Mouse (Mus musculus): Measurements from ENCODE around the gene Orai1. TPM values are rescaled to one million over a fixed set of nuclear protein-coding genes. Genes with fewer than 3 reads are reported as not detected.
A peak's percentile ranks its signal among the peaks of the same experiment; 100 is the strongest.

Orai1 gene
- polyA plus RNA-seq, 1 experiment = 86.0 TPM

DNA sequence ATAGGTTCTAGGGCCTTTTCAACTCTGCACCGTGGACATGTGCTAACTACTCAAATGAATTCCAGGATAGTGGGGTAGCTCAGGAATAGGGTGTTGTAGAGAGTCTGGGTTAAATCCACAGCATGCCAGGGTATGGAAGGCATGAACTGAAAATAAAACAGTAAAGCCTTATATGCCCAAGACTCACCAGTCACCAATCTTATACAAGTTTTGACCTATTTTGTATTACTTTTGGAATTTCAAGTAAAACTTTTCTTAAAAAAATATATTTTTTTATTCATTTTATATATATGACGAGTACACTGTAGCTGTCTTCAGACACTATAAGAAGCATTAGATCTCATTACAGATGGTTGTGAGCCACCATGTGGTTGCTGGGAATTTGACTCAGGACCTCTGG, 21.1 kb upstream of the Orai1 start:
- 58% methylated on average over 2 of the region's 2 CpGs for WGBS
- DNase-seq (ENCODE audit: low read depth, low spot score) = no peak

DNA sequence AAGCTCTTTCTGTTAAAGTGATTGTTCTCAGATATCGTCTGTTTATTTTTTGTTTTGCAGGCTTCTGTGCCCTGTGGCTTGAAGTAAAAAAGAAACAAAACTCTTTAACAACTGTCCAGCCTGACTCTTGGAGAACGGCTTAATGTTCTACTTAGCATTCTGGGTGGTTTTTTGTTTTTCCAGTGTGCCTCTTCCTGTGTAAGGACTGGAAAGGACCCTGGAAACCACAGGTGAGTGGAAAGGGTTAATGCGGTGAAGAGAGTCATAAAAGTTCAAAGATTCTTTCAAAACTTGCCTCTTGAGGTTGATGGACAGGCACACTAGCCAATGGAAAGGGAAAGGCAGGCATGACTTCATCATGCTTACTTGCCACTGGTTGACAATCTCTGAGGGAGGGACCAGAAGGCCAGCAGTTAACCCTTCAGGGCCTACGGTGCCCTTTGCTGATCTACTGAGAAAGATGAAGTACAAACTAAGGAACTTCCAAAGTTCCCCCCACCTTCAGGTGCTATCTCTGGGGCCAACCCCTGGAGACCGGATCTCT, 20.5 kb upstream of the Orai1 start:
- peak; percentile 84 for DNase-seq (ENCODE audit: low read depth, low spot score)
- WGBS = 9% methylated on average over 5 of the region's 5 CpGs

DNA sequence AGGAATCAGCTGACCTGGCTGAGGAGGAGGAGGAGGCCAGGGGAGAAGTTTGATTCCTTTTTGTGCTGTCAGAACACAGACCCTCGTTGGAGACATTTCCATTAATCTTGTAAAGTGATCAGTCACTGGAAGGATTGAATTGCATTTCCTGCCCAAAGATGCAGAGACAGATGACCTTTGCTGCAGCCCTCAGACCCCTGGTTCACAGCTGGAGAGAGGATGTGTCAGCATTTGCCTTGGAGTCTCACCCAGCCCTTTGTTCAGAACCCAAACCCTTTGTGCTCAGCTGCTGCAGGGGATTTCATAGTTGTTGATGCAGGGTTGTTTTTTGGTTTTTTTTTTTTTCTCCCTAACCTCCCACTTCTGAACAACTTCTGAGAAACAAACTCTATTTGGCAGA, 20.0 kb upstream of the Orai1 start:
- DNase-seq (ENCODE audit: low read depth, low spot score) = no peak
- WGBS = 7% methylated on average over 1 of the region's 1 CpGs

DNA sequence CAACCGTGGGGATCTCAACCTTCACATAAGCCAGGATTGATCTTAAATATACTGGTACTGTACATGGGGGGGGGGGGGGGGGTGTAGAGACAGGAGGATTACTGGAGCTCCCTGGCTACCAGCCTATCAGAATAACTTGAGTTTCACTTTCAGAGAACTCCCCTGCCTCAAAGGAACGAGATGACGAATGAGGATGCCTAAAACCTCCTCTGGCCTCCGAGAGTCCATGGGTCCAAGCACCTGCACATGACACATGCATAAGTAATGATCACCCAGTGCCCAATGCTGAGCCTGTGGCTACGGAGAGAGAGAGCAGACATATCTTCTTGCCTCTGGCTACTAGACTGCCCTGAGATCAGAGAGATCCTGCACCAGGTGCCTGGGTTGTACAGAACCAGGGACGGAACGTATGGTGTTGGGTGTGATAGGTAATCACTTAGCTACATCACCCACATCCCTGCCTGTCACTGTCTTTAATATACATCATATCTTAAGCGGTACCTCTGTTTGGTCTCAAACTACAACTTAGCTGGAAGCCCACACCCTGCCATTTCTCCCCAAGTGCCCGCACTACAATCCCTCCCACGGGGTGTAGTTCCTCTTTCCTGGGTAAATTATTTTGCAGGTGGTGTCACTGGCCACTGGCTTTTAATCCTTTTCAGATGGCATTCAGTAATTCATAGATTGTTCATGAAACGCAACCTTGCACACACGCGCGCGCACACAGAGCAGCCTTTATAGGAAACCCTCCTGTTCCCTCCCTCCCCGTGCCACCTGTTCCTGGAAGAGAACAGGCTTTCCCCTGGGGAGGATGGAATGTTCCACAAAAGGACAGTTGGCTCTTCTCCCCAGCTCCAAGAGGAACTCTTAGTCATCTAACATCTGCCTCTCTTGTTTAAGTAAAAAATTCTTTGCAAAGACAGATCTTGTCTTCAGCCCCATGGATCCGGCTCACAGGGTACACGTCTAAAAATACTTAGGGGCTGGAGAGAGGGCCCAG, 17.4 kb upstream of the Orai1 start:
- no peak for DNase-seq (ENCODE audit: low read depth, low spot score)
- 80% methylated on average over 18 of the region's 18 CpGs for WGBS

DNA sequence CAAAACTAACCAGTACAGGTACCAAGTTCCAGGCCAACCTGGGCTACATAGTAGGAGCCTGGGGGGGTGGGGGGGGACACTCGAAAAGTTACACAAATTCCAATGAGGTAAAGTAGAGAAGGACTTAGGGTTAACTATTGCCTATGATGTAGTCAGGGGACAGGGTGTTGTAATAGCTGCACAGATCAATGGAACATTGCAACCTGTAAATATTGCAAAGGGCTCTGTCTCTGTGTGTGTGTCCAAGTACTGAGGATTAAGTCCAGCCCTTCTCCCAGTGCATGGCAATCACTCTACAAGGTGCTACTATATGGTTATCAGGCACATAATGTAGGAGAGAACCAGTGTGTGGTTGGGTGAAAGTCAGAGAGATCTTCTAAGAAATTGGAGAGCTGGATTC, 14.0 kb upstream of the Orai1 start:
- DNase-seq (ENCODE audit: low read depth, low spot score) = no peak
- WGBS = 50% methylated on average over 1 of the region's 1 CpGs

DNA sequence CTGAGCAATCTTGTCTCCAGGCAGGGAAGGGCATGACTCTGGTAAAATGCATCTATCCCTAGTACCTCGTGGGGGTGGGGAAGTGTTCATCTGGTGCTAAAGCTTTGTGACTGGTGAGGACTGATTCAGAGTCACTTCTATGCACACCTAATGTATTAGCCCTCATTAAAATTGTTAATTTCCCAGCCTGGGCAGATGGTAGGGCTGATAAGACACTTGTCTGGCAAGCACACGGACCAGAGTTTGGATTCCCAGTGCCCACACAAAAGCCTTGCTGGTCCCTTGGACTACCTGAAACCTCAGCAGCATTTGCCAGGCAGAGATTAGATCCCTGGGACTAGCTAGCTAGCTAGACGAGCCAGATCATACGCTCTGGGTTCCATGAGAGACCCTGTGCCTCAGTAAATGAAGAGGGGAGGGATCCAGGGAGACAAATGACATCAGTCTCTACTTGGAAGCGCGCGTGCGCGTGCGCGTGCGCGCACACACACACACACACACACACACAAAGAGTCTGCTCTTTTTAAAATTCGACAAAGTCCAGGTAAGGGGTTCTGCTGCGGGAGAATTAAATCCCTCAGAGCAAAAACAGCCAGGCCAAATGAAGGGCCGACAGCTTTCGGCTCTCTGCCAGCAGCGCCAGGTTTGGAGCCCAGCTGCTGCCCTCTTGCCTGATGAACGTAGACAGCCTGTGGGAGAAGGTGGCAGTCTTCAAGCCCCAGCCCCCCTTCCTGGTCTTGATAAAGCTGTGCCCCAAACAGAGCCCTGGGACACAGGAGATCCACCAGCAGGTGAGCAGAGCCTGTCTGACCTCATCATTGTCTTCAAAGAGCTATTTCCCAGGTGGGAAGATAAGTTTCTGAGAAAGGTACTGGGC, 8.9 kb upstream of the Orai1 start:
- DNase-seq (ENCODE audit: low read depth, low spot score) = no peak
- 85% methylated on average over 19 of the region's 19 CpGs for WGBS

DNA sequence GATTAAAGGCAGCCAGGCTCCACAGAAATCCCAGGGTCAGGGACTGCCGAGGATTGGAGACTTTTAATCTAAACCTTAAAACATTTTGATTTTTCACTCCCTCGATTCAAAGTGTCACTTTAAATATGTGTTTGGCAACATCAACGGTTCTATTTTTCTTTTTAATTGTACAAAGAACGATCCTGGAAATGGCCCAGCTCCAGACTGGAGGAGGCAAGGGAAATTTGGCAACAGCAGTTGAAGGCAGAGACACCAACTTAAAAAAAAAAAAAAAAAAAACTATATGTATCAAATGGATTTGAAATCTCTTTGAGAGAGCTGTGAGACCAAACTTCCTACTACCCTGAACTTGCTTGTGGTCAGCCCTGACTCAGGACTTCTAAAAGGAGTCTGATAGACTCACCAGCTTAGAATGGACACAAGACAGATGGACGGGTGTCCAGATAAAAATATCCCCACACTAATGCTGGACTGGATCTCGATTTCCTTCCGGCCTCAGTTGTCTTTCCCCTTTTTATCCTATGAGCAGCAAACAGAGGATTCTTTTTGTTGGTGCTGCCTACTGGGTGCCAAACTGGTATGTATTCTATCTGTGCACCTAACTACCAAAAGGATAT, 5.9 kb upstream of the Orai1 start:
- no peak for DNase-seq (ENCODE audit: low read depth, low spot score)
- WGBS = 48% methylated on average over 7 of the region's 7 CpGs

DNA sequence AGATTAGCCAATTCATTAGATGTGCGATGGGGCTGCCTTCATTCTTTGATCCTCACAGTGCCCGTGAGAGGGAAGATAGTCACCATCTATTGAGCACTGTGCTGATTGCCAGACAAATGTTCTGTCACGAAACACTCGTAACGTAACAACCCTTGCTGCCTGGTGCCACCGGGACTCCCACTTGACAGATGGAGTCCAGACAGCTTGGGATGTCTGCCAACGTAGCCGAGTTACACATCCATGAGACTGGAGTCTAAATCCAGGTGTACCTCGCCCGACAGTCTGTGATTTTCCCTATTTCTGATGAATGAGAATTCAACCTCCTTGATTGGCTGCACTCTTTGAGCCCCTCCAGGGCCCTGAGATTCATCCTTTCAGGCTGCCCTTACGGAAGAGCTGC, 5.0 kb upstream of the Orai1 start:
- DNase-seq (ENCODE audit: low read depth, low spot score) = no peak
- WGBS = 35% methylated on average over 11 of the region's 11 CpGs

DNA sequence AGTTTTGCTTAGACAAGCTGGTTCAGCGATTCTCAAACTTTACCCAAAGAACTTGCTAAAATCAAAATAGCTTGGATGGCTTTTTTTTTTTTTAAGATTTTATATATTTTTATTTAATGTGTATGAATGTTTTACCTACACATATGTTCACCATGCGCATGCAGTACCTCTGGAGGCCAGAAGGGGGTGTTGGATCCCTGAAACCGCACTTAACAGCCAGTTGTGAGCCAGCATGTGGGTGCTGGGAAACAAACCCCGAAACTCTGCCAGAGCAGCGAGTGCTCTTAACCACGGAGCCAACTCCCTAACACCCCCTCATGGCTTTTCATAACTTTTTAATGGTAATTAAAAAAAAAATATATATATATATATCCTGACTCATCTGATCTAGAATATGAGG, 4.1 kb upstream of the Orai1 start:
- 95% methylated on average over 6 of the region's 6 CpGs for WGBS
- DNase-seq (ENCODE audit: low read depth, low spot score) = no peak

DNA sequence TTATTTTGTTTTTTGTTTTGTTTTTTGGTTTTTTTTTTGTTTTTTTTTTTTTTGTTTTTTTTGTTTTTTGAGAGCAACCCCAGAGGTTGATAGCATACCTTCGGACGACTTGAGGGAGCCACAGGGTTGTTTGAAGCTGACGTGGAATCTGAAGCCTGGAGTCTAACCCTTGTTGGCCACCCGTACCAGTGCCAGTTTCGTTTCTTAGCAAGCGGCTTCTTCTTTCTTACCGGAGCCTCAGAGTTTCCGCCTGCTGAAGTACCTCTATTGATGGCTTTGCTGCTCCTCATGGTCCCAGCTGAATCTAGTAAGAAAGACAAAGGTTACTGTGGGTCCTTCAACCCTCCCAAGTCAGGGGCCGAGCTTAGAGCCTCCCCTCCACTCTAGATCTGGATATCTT, 3.2 kb upstream of the Orai1 start:
- no peak for DNase-seq (ENCODE audit: low read depth, low spot score)
- 94% methylated on average over 9 of the region's 9 CpGs for WGBS

DNA sequence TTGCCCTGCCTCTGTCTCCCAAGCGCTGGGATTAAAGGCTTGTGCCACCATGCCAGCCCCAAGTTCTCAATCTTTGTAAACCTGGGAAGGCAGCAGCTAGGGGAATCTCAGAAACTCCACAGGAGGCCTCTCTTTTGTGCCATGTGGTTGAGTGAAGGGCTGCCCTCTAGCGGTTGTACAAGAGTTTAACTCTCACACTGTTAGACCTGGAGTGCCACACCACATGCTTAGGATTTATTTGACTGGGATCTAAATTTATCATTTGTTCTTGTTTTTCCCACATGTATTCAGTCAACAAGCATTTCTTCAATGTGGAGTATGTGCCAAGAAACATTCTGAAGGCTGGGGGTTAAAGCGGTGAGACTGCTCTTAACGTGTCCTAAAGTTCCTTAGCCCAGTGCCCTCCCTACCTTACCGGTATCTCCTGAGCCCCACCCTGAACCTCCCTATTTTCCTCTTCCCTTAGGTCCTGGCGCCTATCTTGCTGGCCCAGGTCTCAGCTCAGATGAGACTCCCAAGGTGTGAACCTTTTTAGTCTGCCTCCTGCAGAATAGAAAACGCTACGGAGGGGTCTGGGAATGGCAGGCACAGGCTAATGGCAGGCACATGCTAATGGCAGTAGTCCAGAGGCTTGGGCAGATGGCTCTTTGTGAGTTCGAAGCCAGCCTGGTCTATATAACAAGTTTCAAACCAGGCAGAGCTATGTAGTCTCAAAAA, 1.1 kb upstream of the Orai1 start:
- DNase-seq (ENCODE audit: low read depth, low spot score) = no peak
- 34% methylated on average over 9 of the region's 9 CpGs for WGBS

DNA sequence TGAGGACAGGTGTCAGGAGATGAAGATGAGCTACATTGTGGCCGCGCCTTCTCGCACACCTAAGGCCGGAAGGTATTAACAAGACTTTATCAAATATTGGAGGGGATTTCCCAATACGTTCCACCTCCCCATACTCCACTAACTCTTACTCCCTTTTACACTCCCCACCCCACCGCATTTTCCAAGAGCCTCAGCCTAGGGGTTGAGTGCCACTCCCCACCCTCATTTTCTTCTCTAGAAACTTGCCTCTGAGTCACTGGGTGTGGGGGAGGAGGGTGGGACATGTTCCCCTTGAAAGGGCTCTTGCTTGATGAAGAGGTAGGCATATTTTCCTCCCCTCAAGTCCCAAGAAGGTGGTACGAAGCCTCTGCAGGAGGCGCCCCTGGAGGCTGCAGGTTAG, 1.0 kb downstream of the Orai1 start:
- WGBS = 10% methylated on average over 8 of the region's 8 CpGs
- no peak for DNase-seq (ENCODE audit: low read depth, low spot score)

DNA sequence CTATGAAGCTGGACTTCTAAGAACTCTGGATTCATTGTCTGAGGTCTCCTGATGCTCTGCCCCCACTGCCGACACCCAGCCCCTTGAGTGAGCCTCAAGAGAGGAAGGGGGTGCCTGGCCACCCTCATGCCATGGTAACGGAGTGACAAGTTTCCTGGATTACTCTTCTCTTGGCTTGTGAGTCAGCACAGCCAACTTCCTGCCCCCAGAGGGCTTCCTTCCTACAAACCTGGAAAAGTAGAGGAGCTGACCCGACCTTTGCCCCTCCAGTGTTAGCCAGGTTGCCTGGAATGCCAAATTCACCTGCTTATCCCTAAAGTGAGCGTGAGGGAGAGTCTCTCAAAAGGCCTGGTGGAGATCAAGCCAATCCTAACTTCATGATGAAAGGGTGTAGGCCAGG, 2.6 kb downstream of the Orai1 start:
- 54% methylated on average over 4 of the region's 4 CpGs for WGBS
- no peak for DNase-seq (ENCODE audit: low read depth, low spot score)

DNA sequence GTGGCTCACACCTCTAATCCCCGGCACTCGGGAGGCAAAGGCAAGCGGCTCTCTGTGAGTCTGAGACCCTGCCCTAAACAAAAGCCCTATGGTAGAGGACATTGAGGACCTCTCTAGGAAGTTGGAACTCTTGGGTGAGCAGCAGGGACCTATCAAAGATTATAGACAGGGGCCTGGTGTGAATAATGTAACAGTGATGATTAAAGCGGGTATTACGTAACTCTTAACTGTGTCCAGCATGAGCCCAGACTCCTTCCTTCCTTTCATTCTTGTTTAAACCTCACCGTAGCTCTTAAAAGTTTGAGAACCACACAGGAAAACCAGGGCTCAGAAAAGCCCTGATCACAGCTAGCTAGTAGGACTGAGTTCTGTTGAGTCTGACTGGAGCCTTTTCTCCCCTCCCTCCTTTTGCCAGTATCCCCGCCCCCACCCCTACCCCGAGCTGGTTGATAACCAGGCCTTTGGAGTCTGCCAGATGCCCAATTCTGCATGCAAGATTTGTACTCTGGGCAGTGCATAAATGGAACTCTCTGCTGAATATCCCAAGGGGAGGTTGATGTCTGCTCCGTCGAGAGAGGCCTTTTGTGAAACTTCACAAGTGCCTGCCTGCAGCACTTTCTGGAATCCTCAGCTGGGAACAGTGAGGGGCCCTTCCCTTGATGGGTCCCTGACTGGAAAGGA, 4.6 kb downstream of the Orai1 start:
- no peak for DNase-seq (ENCODE audit: low read depth, low spot score)
- WGBS = 55% methylated on average over 10 of the region's 10 CpGs

DNA sequence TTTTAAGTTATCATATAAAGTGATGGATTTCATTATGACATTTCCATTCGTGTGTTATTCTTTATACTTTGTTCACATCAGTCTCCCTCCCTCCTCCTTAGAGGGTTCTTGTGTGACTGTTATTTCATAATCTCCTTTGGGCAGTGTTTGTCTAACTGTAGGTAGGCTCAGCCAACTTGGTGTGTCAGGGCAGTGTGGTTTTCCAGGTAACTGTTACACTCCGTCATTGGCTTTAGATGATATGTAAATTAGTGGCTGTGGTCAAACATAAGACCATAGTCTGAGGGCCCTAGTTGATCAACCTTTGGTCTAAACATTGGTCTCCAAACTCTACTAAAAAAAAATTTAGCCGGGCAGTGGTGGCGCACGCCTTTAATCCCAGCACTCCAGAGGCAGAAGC, 5.6 kb downstream of the Orai1 start:
- DNase-seq (ENCODE audit: low read depth, low spot score) = no peak
- 94% methylated on average over 5 of the region's 5 CpGs for WGBS

DNA sequence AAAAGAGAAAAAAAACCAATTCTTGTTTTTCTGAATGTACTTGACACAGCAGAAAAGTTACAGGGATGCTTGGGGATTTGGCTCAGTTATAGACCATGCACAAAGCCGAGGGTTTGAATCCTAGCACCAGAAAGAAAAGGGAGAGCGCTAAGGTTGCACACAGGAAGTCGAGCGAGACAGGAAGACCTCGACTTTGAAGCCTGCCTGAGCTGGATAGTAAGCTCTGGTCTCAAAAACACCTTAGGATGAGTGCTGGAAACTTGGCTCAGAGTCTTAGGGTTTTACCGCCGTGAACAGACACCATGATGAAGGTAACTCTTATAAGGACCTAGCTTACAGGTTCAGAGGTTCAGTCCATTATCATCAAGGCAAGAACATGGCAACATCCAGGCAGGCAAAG, 6.6 kb downstream of the Orai1 start:
- 85% methylated on average over 7 of the region's 7 CpGs for WGBS
- no peak for DNase-seq (ENCODE audit: low read depth, low spot score)

DNA sequence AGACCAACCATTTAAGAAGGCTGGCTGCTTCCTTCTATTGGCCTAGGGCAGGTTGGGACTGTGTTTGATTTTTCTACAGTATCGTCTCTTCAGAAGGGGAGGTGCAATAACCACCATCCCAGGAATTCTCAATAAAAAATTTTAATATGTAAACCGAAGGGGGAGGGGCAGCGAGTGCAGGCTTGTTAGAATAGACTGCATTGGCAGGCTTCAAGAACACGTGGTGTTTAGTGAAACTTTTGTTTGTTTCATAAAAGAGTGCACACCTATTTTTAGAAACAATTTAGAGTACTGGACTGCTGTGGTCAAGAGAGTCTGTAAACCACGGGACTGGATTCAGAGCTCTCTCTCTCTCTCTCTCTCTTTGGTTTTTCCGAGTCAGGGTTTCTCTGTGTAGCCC, 8.2 kb downstream of the Orai1 start:
- no peak for DNase-seq (ENCODE audit: low read depth, low spot score)
- 21% methylated on average over 6 of the region's 6 CpGs for WGBS

DNA sequence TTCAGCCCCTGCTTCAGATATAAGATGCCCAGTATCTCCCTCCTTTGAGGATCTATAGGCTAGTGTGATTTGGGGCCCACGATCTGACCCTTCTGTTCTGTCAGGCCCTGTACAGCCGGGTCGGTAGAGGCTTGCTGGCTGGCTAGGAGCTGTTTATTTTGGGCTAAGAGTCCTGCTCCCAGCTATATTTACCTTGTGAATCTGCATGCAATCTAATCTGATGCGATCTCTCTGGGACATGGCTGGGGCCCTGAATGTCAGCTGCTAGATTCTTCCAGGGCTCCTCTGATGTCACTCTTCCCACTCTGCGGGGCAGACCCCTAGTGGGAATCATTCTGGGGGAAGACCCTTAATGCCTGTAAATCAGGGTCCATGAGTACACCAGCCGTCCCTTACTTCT, 9.4 kb downstream of the Orai1 start:
- WGBS = 74% methylated on average over 6 of the region's 6 CpGs
- DNase-seq (ENCODE audit: low read depth, low spot score) = no peak

Data from large intestine, adult 2 months (tissue).